Mouse (Mus musculus): ENCODE results near the gene Dab1. TPM values are rescaled to one million over a fixed set of nuclear protein-coding genes. Genes with fewer than 3 reads are reported as not detected.

Gene Dab1
- polyA plus RNA-seq, 1 experiment from 2014 or later = 123 TPM

GRCm38 (mm10) chr4:104404099-104404498, 784.9 kb downstream of the Dab1 start:
- no peak overlapping the region for H3K9ac ChIP-seq (ENCODE audit: low read depth, low read length)
- no peak overlapping the region for H3K27ac ChIP-seq (ENCODE audit: low read length)
- WGBS = 87% methylated on average over 5 of the region's 5 CpGs
- ATAC-seq = no peak
- peaks cover 15% of the 10 kb centered on the region for H3K4me1 ChIP-seq (ENCODE audit: control insufficient read depth, insufficient read depth, low read length)
- H3K4me3 ChIP-seq (ENCODE audit: low read depth, low read length) = no peak overlapping the region
- H3K36me3 ChIP-seq (ENCODE audit: control insufficient read depth, insufficient read depth, low read length) = no peaks in the 10 kb centered on the region
- H3K9me3 ChIP-seq (replicated peaks; ENCODE audit: control insufficient read depth, low read length, poor library complexity, severe bottlenecking) = no peaks in the 10 kb centered on the region
- no peaks in the 10 kb centered on the region for H3K27me3 ChIP-seq (ENCODE audit: control insufficient read depth, insufficient read depth, low read depth, low read length)
- H3K4me2 ChIP-seq (ENCODE audit: low read length) = no peak overlapping the region

- WGBS = 87% methylated on average over 6 of the region's 6 CpGs
Measured at GRCm38 (mm10) chr4:104410922-104411321, 791.8 kb downstream of the Dab1 start.

GRCm38 (mm10) chr4:104415482-104415881, 796.3 kb downstream of the Dab1 start:
- H3K36me3 ChIP-seq (ENCODE audit: control insufficient read depth, insufficient read depth, low read length) = no peaks in the 10 kb centered on the region
- no peak for ATAC-seq
- H3K27me3 ChIP-seq (ENCODE audit: control insufficient read depth, insufficient read depth, low read depth, low read length) = no peaks in the 10 kb centered on the region
- H3K9me3 ChIP-seq (replicated peaks; ENCODE audit: control insufficient read depth, low read length, poor library complexity, severe bottlenecking) = no peaks in the 10 kb centered on the region
- 50% methylated on average over 2 of the region's 2 CpGs for WGBS
- H3K4me3 ChIP-seq (ENCODE audit: low read depth, low read length) = no peak overlapping the region
- no peak overlapping the region for H3K27ac ChIP-seq (ENCODE audit: low read length)
- H3K9ac ChIP-seq (ENCODE audit: low read depth, low read length) = no peak overlapping the region
- H3K4me2 ChIP-seq (ENCODE audit: low read length) = no peak overlapping the region
- H3K4me1 ChIP-seq (ENCODE audit: control insufficient read depth, insufficient read depth, low read length) = peaks cover 3% of the 10 kb centered on the region; the same call in 1 of the 2 replicates

More at GRCm38 (mm10) chr4:104410922-104411321, 791.8 kb downstream of the Dab1 start:
- H3K27me3 ChIP-seq (ENCODE audit: control insufficient read depth, insufficient read depth, low read depth, low read length) = no peaks in the 10 kb centered on the region
- no peak overlapping the region for H3K4me3 ChIP-seq (ENCODE audit: low read depth, low read length)
- peaks cover 9% of the 10 kb centered on the region; the same call in 1 of the 2 replicates for H3K4me1 ChIP-seq (ENCODE audit: control insufficient read depth, insufficient read depth, low read length)
- H3K4me2 ChIP-seq (ENCODE audit: low read length) = no peak overlapping the region
- no peaks in the 10 kb centered on the region for H3K36me3 ChIP-seq (ENCODE audit: control insufficient read depth, insufficient read depth, low read length)
- ATAC-seq = no peak
- H3K9ac ChIP-seq (ENCODE audit: low read depth, low read length) = no peak overlapping the region
- H3K27ac ChIP-seq (ENCODE audit: low read length) = no peak overlapping the region
- no peaks in the 10 kb centered on the region for H3K9me3 ChIP-seq (replicated peaks; ENCODE audit: control insufficient read depth, low read length, poor library complexity, severe bottlenecking)

GRCm38 (mm10) chr4:104418354-104418753, 799.2 kb downstream of the Dab1 start:
- WGBS = 96% methylated on average over 2 of the region's 2 CpGs
- H3K9me3 ChIP-seq (replicated peaks; ENCODE audit: control insufficient read depth, low read length, poor library complexity, severe bottlenecking) = no peaks in the 10 kb centered on the region
- H3K36me3 ChIP-seq (ENCODE audit: control insufficient read depth, insufficient read depth, low read length) = no peaks in the 10 kb centered on the region
- no peak overlapping the region for H3K9ac ChIP-seq (ENCODE audit: low read depth, low read length)
- no peaks in the 10 kb centered on the region for H3K27me3 ChIP-seq (ENCODE audit: control insufficient read depth, insufficient read depth, low read depth, low read length)
- no peak overlapping the region for H3K27ac ChIP-seq (ENCODE audit: low read length)
- H3K4me2 ChIP-seq (ENCODE audit: low read length) = no peak overlapping the region
- no peak overlapping the region for H3K4me3 ChIP-seq (ENCODE audit: low read depth, low read length)
- ATAC-seq = no peak
- H3K4me1 ChIP-seq (ENCODE audit: control insufficient read depth, insufficient read depth, low read length) = peaks cover 3% of the 10 kb centered on the region

- no peaks in the 10 kb centered on the region for H3K27me3 ChIP-seq (ENCODE audit: control insufficient read depth, insufficient read depth, low read depth, low read length)
- H3K27ac ChIP-seq (ENCODE audit: low read length) = no peak overlapping the region
- 95% methylated on average over 12 of the region's 12 CpGs for WGBS
- H3K9ac ChIP-seq (ENCODE audit: low read depth, low read length) = no peak overlapping the region
- no peaks in the 10 kb centered on the region for H3K9me3 ChIP-seq (replicated peaks; ENCODE audit: control insufficient read depth, low read length, poor library complexity, severe bottlenecking)
- H3K4me3 ChIP-seq (ENCODE audit: low read depth, low read length) = no peak overlapping the region
- H3K36me3 ChIP-seq (ENCODE audit: control insufficient read depth, insufficient read depth, low read length) = no peaks in the 10 kb centered on the region
- H3K4me2 ChIP-seq (ENCODE audit: low read length) = no peak overlapping the region
- H3K4me1 ChIP-seq (ENCODE audit: control insufficient read depth, insufficient read depth, low read length) = peaks cover 10% of the 10 kb centered on the region
- ATAC-seq = no peak
Measured at GRCm38 (mm10) chr4:104420983-104421680, 802.0 kb downstream of the Dab1 start.

GRCm38 (mm10) chr4:104429127-104429526, 810.0 kb downstream of the Dab1 start:
- H3K36me3 ChIP-seq (ENCODE audit: control insufficient read depth, insufficient read depth, low read length) = no peaks in the 10 kb centered on the region
- H3K9ac ChIP-seq (ENCODE audit: low read depth, low read length) = no peak overlapping the region
- no peaks in the 10 kb centered on the region for H3K27me3 ChIP-seq (ENCODE audit: control insufficient read depth, insufficient read depth, low read depth, low read length)
- H3K4me3 ChIP-seq (ENCODE audit: low read depth, low read length) = no peak overlapping the region
- no peak overlapping the region for H3K27ac ChIP-seq (ENCODE audit: low read length)
- ATAC-seq = no peak
- no peaks in the 10 kb centered on the region for H3K9me3 ChIP-seq (replicated peaks; ENCODE audit: control insufficient read depth, low read length, poor library complexity, severe bottlenecking)
- peaks cover 26% of the 10 kb centered on the region; the same call in 1 of the 2 replicates for H3K4me1 ChIP-seq (ENCODE audit: control insufficient read depth, insufficient read depth, low read length)
- no peak overlapping the region for H3K4me2 ChIP-seq (ENCODE audit: low read length)
- WGBS = 90% methylated on average over 7 of the region's 7 CpGs

- H3K4me1 ChIP-seq (ENCODE audit: control insufficient read depth, insufficient read depth, low read length) = peaks cover 18% of the 10 kb centered on the region; the same call in 1 of the 2 replicates
- H3K9ac ChIP-seq (ENCODE audit: low read depth, low read length) = no peak overlapping the region
- H3K27me3 ChIP-seq (ENCODE audit: control insufficient read depth, insufficient read depth, low read depth, low read length) = no peaks in the 10 kb centered on the region
- H3K4me3 ChIP-seq (ENCODE audit: low read depth, low read length) = no peak overlapping the region
- WGBS = 50% methylated on average over 7 of the region's 7 CpGs
- no peak for ATAC-seq
- no peaks in the 10 kb centered on the region for H3K36me3 ChIP-seq (ENCODE audit: control insufficient read depth, insufficient read depth, low read length)
- no peaks in the 10 kb centered on the region for H3K9me3 ChIP-seq (replicated peaks; ENCODE audit: control insufficient read depth, low read length, poor library complexity, severe bottlenecking)
- no peak overlapping the region for H3K4me2 ChIP-seq (ENCODE audit: low read length)
- no peak overlapping the region for H3K27ac ChIP-seq (ENCODE audit: low read length)
Measured at GRCm38 (mm10) chr4:104431231-104431855, 812.2 kb downstream of the Dab1 start.

- Histone ChIP-seq H3K36me3 (ENCODE audit: control insufficient read depth, insufficient read depth, low read length) (no peaks in the 10 kb centered on the region), H3K9ac (ENCODE audit: low read depth, low read length) (no peak overlapping the region), H3K9me3 (replicated peaks; ENCODE audit: control insufficient read depth, low read length, poor library complexity, severe bottlenecking) (no peaks in the 10 kb centered on the region), H3K27me3 (ENCODE audit: control insufficient read depth, insufficient read depth, low read depth, low read length) (no peaks in the 10 kb centered on the region), H3K4me2 (ENCODE audit: low read length) (no peak overlapping the region), H3K4me3 (ENCODE audit: low read depth, low read length) (no peak overlapping the region), H3K27ac (ENCODE audit: low read length) (peak overlapping the region; percentile 11; the same call in 1 of the 2 replicates), H3K4me1 (ENCODE audit: control insufficient read depth, insufficient read depth, low read length) (peaks cover 21% of the 10 kb centered on the region; the same call in 1 of the 2 replicates)
- WGBS = 78% methylated on average over 11 of the region's 11 CpGs
- no peak for ATAC-seq
Measured at GRCm38 (mm10) chr4:104432150-104432549, 813.0 kb downstream of the Dab1 start.

- H3K9me3 ChIP-seq (replicated peaks; ENCODE audit: control insufficient read depth, low read length, poor library complexity, severe bottlenecking) = no peaks in the 10 kb centered on the region
- WGBS = 82% methylated on average over 5 of the region's 5 CpGs
- no peak overlapping the region for H3K9ac ChIP-seq (ENCODE audit: low read depth, low read length)
- H3K4me2 ChIP-seq (ENCODE audit: low read length) = no peak overlapping the region
- H3K27me3 ChIP-seq (ENCODE audit: control insufficient read depth, insufficient read depth, low read depth, low read length) = no peaks in the 10 kb centered on the region
- no peak overlapping the region for H3K4me3 ChIP-seq (ENCODE audit: low read depth, low read length)
- H3K27ac ChIP-seq (ENCODE audit: low read length) = no peak overlapping the region
- no peaks in the 10 kb centered on the region for H3K36me3 ChIP-seq (ENCODE audit: control insufficient read depth, insufficient read depth, low read length)
- ATAC-seq = no peak
- peaks cover 24% of the 10 kb centered on the region; the same call in 1 of the 2 replicates for H3K4me1 ChIP-seq (ENCODE audit: control insufficient read depth, insufficient read depth, low read length)
Measured at GRCm38 (mm10) chr4:104435736-104436135, 816.6 kb downstream of the Dab1 start.
